Mouse (Mus musculus) liver, embryonic 12.5 days (tissue): ENCODE measurements around the gene Tbc1d21. TPM values are rescaled to one million over a fixed set of nuclear protein-coding genes. Genes with fewer than 3 reads are reported as not detected.

Experiments used
- ATAC-seq: fragments of 200-750 bp; cut with Nextera tagmentation; 2 replicates; pipeline ENCODE4 v1.8.0; 2017; ENCODE audit warnings: moderate number of reproducible peaks, mild to moderate bottlenecking, moderate library complexity
- H3K27ac ChIP-seq: fragments of 300-500 bp; sonication (generic); 2 replicates; pipeline ENCODE4 v1.5.1; 2016; ENCODE audit warnings: mild to moderate bottlenecking
- H3K27me3 ChIP-seq: fragments of 300-500 bp; sonication (generic); replicated peaks from 2 replicates; pipeline ENCODE4 v1.6.1; 2016; ENCODE audit warnings: mild to moderate bottlenecking, moderate library complexity
- H3K36me3 ChIP-seq: fragments of 300-500 bp; sonication (generic); 2 replicates; pipeline ENCODE4 v1.6.1; 2016; ENCODE audit warnings: mild to moderate bottlenecking, moderate library complexity
- H3K4me1 ChIP-seq: fragments of 300-500 bp; sonication (generic); 2 replicates; pipeline ENCODE4 v1.6.1; 2016
- H3K4me2 ChIP-seq: fragments of 300-500 bp; sonication (generic); 2 replicates; pipeline ENCODE4 v1.6.1; 2016; ENCODE audit warnings: mild to moderate bottlenecking, moderate library complexity
- H3K4me3 ChIP-seq: fragments of 300-500 bp; sonication (generic); 2 replicates; pipeline ENCODE4 v1.5.1; 2016; ENCODE audit warnings: mild to moderate bottlenecking, moderate library complexity
- H3K9ac ChIP-seq: fragments of 300-500 bp; sonication (generic); 2 replicates; pipeline ENCODE4 v1.6.1; 2016; ENCODE audit warnings: mild to moderate bottlenecking, moderate library complexity
- H3K9me3 ChIP-seq: fragments of 300-500 bp; sonication (generic); replicated peaks from 2 replicates; pipeline ENCODE4 v1.6.1; 2016; ENCODE audit warnings: mild to moderate bottlenecking, moderate library complexity
- WGBS: fragments of 180-500 bp; shearing (Covaris S2); methylation state at CpG from one replicate; pipeline ENCODE4 v1.1.7; 2016; ENCODE audit not compliant: insufficient replicate concordance; 5-methylcytosine and 5-hydroxymethylcytosine counted together
- polyA plus RNA-seq: library from polyadenylated mRNA; unstranded; fragments of >200 nt; fragmentation: Nextera tagmentation; extraction: Ambion mirVana; gene quantifications from 2 replicates; pipeline ENCODE4 v1.2.1, GENCODE M21; 2016

The Tbc1d21 gene
- polyA plus RNA-seq, 1 experiment from 2014 or later, result not detected

GRCm38 (mm10) chr9:58371914-58372313, 1.7 kb upstream of the Tbc1d21 start:
- H3K4me2 ChIP-seq, result no peak overlapping the region
- no peak overlapping the region for H3K9ac ChIP-seq
- H3K27me3 ChIP-seq, result no peaks in the 10 kb centered on the region
- peaks cover 5% of the 10 kb centered on the region; the same call in 1 of the 2 replicates for H3K4me1 ChIP-seq
- no peaks in the 10 kb centered on the region for H3K36me3 ChIP-seq
- no peak for ATAC-seq
- no peak overlapping the region for H3K27ac ChIP-seq
- H3K4me3 ChIP-seq, result no peak overlapping the region
- H3K9me3 ChIP-seq, result no peaks in the 10 kb centered on the region
- 49% methylated on average over 8 of the region's 8 CpGs for WGBS

GRCm38 (mm10) chr9:58369644-58370043, 611 bp downstream of the Tbc1d21 start:
- Histone ChIP-seq H3K36me3 (no peaks in the 10 kb centered on the region), H3K27ac (no peak overlapping the region), H3K4me3 (no peak overlapping the region), H3K9me3 (no peaks in the 10 kb centered on the region), H3K27me3 (no peaks in the 10 kb centered on the region), H3K4me2 (no peak overlapping the region), H3K4me1 (no peaks in the 10 kb centered on the region), H3K9ac (no peak overlapping the region)
- ATAC-seq, result no peak
- 40% methylated on average over 6 of the region's 6 CpGs for WGBS

- no peak overlapping the region for H3K27ac ChIP-seq
- WGBS, result 64% methylated on average over 8 of the region's 8 CpGs
- H3K36me3 ChIP-seq, result no peaks in the 10 kb centered on the region
- no peaks in the 10 kb centered on the region for H3K4me1 ChIP-seq
- H3K4me3 ChIP-seq, result no peak overlapping the region
- no peak overlapping the region for H3K4me2 ChIP-seq
- no peak for ATAC-seq
- no peaks in the 10 kb centered on the region for H3K9me3 ChIP-seq
- no peak overlapping the region for H3K9ac ChIP-seq
- peaks cover 3% of the 10 kb centered on the region; the same call in 1 of the 2 replicates for H3K27me3 ChIP-seq
These were observed 5.9 kb downstream of the Tbc1d21 start for GRCm38 (mm10) chr9:58364325-58364724.

GRCm38 (mm10) chr9:58361956-58362355, 8.3 kb downstream of the Tbc1d21 start:
- Histone ChIP-seq H3K27me3 (peaks cover 3% of the 10 kb centered on the region; the same call in 1 of the 2 replicates), H3K36me3 (no peaks in the 10 kb centered on the region), H3K9ac (no peak overlapping the region), H3K4me1 (no peaks in the 10 kb centered on the region), H3K4me3 (no peak overlapping the region), H3K27ac (no peak overlapping the region), H3K4me2 (no peak overlapping the region), H3K9me3 (no peaks in the 10 kb centered on the region)
- 60% methylated on average over 7 of the region's 7 CpGs for WGBS
- ATAC-seq, result no peak

GRCm38 (mm10) chr9:58361373-58361772, 8.9 kb downstream of the Tbc1d21 start:
- H3K9me3 ChIP-seq, result no peaks in the 10 kb centered on the region
- no peak overlapping the region for H3K4me2 ChIP-seq
- peaks cover 3% of the 10 kb centered on the region; the same call in 1 of the 2 replicates for H3K27me3 ChIP-seq
- H3K36me3 ChIP-seq, result no peaks in the 10 kb centered on the region
- no peak overlapping the region for H3K27ac ChIP-seq
- H3K4me3 ChIP-seq, result no peak overlapping the region
- no peak for ATAC-seq
- no peak overlapping the region for H3K9ac ChIP-seq
- H3K4me1 ChIP-seq, result no peaks in the 10 kb centered on the region
- 52% methylated on average over 1 of the region's 1 CpGs for WGBS

GRCm38 (mm10) chr9:58355262-58356050, 14.8 kb downstream of the Tbc1d21 start:
- H3K27ac ChIP-seq, result no peak overlapping the region
- no peaks in the 10 kb centered on the region for H3K36me3 ChIP-seq
- H3K4me1 ChIP-seq, result no peaks in the 10 kb centered on the region
- no peak for ATAC-seq
- H3K9ac ChIP-seq, result no peak overlapping the region
- H3K4me3 ChIP-seq, result no peak overlapping the region
- no peaks in the 10 kb centered on the region for H3K27me3 ChIP-seq
- no peaks in the 10 kb centered on the region for H3K9me3 ChIP-seq
- WGBS, result 21% methylated on average over 6 of the region's 6 CpGs
- H3K4me2 ChIP-seq, result no peak overlapping the region

GRCm38 (mm10) chr9:58354701-58355100, 15.6 kb downstream of the Tbc1d21 start:
- 60% methylated on average over 6 of the region's 6 CpGs for WGBS
- Histone ChIP-seq H3K4me2 (no peak overlapping the region), H3K27me3 (no peaks in the 10 kb centered on the region), H3K4me3 (no peak overlapping the region), H3K36me3 (no peaks in the 10 kb centered on the region), H3K4me1 (no peaks in the 10 kb centered on the region), H3K9ac (no peak overlapping the region), H3K27ac (no peak overlapping the region), H3K9me3 (no peaks in the 10 kb centered on the region)
- no peak for ATAC-seq

GRCm38 (mm10) chr9:58353224-58353623, 17.0 kb downstream of the Tbc1d21 start:
- Histone ChIP-seq H3K4me1 (no peaks in the 10 kb centered on the region), H3K4me3 (no peak overlapping the region), H3K4me2 (no peak overlapping the region), H3K27me3 (no peaks in the 10 kb centered on the region), H3K27ac (no peak overlapping the region), H3K9me3 (no peaks in the 10 kb centered on the region), H3K36me3 (no peaks in the 10 kb centered on the region), H3K9ac (no peak overlapping the region)
- ATAC-seq, result no peak
- 69% methylated on average over 6 of the region's 6 CpGs for WGBS

GRCm38 (mm10) chr9:58347795-58348194, 22.5 kb downstream of the Tbc1d21 start:
- Histone ChIP-seq H3K4me3 (no peak overlapping the region), H3K27me3 (no peaks in the 10 kb centered on the region; the same call in 1 of the 2 replicates), H3K9ac (no peak overlapping the region), H3K9me3 (no peaks in the 10 kb centered on the region), H3K36me3 (no peaks in the 10 kb centered on the region), H3K4me2 (no peak overlapping the region), H3K4me1 (no peaks in the 10 kb centered on the region), H3K27ac (no peak overlapping the region)
- WGBS, result 57% methylated on average over 6 of the region's 6 CpGs
- no peak for ATAC-seq

GRCm38 (mm10) chr9:58346498-58346897, 23.8 kb downstream of the Tbc1d21 start:
- H3K9ac ChIP-seq, result no peak overlapping the region
- no peaks in the 10 kb centered on the region for H3K4me1 ChIP-seq
- no peaks in the 10 kb centered on the region; the same call in 1 of the 2 replicates for H3K27me3 ChIP-seq
- no peaks in the 10 kb centered on the region for H3K36me3 ChIP-seq
- no peak for ATAC-seq
- no peak overlapping the region for H3K4me3 ChIP-seq
- no peak overlapping the region for H3K27ac ChIP-seq
- H3K9me3 ChIP-seq, result no peaks in the 10 kb centered on the region
- H3K4me2 ChIP-seq, result no peak overlapping the region
- WGBS, result 26% methylated on average over 10 of the region's 10 CpGs

GRCm38 (mm10) chr9:58345963-58346362, 24.3 kb downstream of the Tbc1d21 start:
- no peak overlapping the region for H3K4me3 ChIP-seq
- ATAC-seq, result no peak

GRCm38 (mm10) chr9:58341795-58342194, 28.5 kb downstream of the Tbc1d21 start:
- 74% methylated on average over 1 of the region's 1 CpGs for WGBS
- no peaks in the 10 kb centered on the region; the same call in 1 of the 2 replicates for H3K27me3 ChIP-seq
- H3K27ac ChIP-seq, result no peak overlapping the region
- no peaks in the 10 kb centered on the region for H3K4me1 ChIP-seq
- ATAC-seq, result no peak
- no peaks in the 10 kb centered on the region for H3K36me3 ChIP-seq
- H3K9me3 ChIP-seq, result no peaks in the 10 kb centered on the region
- no peak overlapping the region for H3K4me2 ChIP-seq
- no peak overlapping the region for H3K9ac ChIP-seq
- no peak overlapping the region for H3K4me3 ChIP-seq

More at GRCm38 (mm10) chr9:58345963-58346362, 24.3 kb downstream of the Tbc1d21 start:
- no peaks in the 10 kb centered on the region for H3K4me1 ChIP-seq
- H3K36me3 ChIP-seq, result no peaks in the 10 kb centered on the region
- H3K27me3 ChIP-seq, result no peaks in the 10 kb centered on the region; the same call in 1 of the 2 replicates
- H3K27ac ChIP-seq, result no peak overlapping the region
- no peak overlapping the region for H3K4me2 ChIP-seq
- H3K9ac ChIP-seq, result no peak overlapping the region
- H3K9me3 ChIP-seq, result no peaks in the 10 kb centered on the region
- 38% methylated on average over 7 of the region's 7 CpGs for WGBS
